Mouse (Mus musculus) heart, embryonic 16.5 days (tissue): ENCODE results near the gene Luzp1. TPM values are rescaled to one million over a fixed set of nuclear protein-coding genes. Genes with fewer than 3 reads are reported as not detected.

Source experiments
- ATAC-seq: fragments of 200-750 bp; cut with Nextera tagmentation; replicated peaks from 2 replicates; pipeline ENCODE4 v1.8.0; 2017; ENCODE audit warnings: moderate number of reproducible peaks; ENCODE audit not compliant: insufficient read depth, low FRiP score; ENCODE audit errors: extremely low read depth
- H3K27ac ChIP-seq: fragments of 300-500 bp; sonication (generic); 2 replicates; pipeline ENCODE4 v1.5.1; 2014; ENCODE audit warnings: mild to moderate bottlenecking, low read length, control low read depth, moderate library complexity
- H3K27me3 ChIP-seq: fragments of 300-500 bp; sonication (generic); 2 replicates; pipeline ENCODE4 v1.6.1; 2014; ENCODE audit warnings: low read length, mixed read lengths; ENCODE audit not compliant: control insufficient read depth, insufficient read depth
- H3K36me3 ChIP-seq: fragments of 300-500 bp; sonication (generic); 2 replicates; pipeline ENCODE4 v1.6.1; 2014; ENCODE audit not compliant: control insufficient read depth, insufficient read depth
- H3K4me1 ChIP-seq: fragments of 300-500 bp; sonication (generic); 2 replicates; pipeline ENCODE4 v1.6.1; 2014; ENCODE audit warnings: low read length, mixed read lengths; ENCODE audit not compliant: control insufficient read depth, insufficient read depth
- H3K4me2 ChIP-seq: fragments of 300-500 bp; sonication (generic); 2 replicates; pipeline ENCODE4 v1.6.1; 2014; ENCODE audit warnings: low read depth, mild to moderate bottlenecking, control low read depth, low read length
- H3K4me3 ChIP-seq: fragments of 300-500 bp; sonication (generic); 2 replicates; pipeline ENCODE4 v1.5.1; 2014; ENCODE audit warnings: mild to moderate bottlenecking, control low read depth, low read length
- H3K9ac ChIP-seq: fragments of 300-500 bp; sonication (generic); 2 replicates; pipeline ENCODE4 v1.6.1; 2014; ENCODE audit warnings: low read length, control low read depth
- H3K9me3 ChIP-seq: fragments of 300-500 bp; sonication (generic); replicated peaks from 2 replicates; pipeline ENCODE4 v1.6.1; 2016; ENCODE audit warnings: low read length; ENCODE audit not compliant: control insufficient read depth
- WGBS: fragments of 180-500 bp; shearing (Covaris S2); extraction: QIAGEN DNeasy Blood & Tissue Kit; methylation state at CpG from one replicate; pipeline ENCODE4 v1.1.7; 2014; 5-methylcytosine and 5-hydroxymethylcytosine counted together
- polyA plus RNA-seq: library from polyadenylated mRNA; unstranded; fragments of >200 nt; fragmentation: Nextera tagmentation; extraction: Ambion mirVana; gene quantifications from 2 replicates; pipeline ENCODE4 v1.2.1, GENCODE M21; 2015

Gene Luzp1
- polyA plus RNA-seq, 1 experiment from 2014 or later: 97.5 TPM

DNA sequence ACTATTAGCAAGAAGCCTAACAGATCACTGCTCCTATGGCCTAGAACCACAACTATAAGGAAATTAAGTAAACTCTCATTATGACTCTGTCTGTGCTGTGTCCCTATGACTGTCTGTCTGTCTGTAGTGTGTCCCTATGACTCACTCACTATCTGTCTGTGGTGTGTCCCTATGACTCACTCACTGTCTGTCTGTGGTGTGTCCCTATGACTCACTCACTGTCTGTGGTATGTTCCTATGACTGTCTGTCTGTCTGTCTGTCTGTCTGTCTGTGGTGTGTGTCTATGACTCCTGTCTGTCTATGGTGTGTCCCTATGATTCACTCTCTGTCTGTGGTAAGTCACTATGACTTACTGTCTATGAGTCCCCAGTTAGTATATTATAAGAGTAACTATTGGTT lies 100.4 kb downstream of the Luzp1 start:
- Histone ChIP-seq H3K4me3 (no peak overlapping the region), H3K9me3 (no peaks in the 10 kb centered on the region), H3K27ac (no peak overlapping the region), H3K27me3 (no peaks in the 10 kb centered on the region), H3K4me1 (peaks cover 6% of the 10 kb centered on the region), H3K4me2 (no peak overlapping the region), H3K9ac (no peak overlapping the region), H3K36me3 (peaks cover 29% of the 10 kb centered on the region)
- ATAC-seq: no peak

DNA sequence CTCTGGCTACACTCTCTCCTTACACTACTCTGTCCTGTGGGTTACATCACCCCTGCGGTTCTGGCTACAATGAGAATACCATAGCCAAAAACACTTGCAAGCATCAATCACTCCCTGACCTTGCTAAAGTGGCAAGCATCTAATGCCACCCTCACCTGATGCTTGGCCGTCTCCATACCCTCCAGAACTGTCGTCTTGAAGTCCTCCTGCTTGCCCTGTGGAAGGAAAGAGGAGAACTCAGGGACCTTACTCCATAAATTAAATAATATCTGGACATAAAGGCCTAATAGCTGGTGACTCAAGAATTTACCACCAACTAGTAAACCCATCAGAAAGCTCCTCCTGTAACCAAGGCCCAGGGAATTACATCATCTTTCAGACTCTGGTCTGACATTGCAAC lies 112.3 kb downstream of the Luzp1 start:
- Histone ChIP-seq H3K9ac (no peak overlapping the region), H3K27ac (no peak overlapping the region), H3K27me3 (no peaks in the 10 kb centered on the region), H3K36me3 (no peaks in the 10 kb centered on the region), H3K9me3 (no peaks in the 10 kb centered on the region), H3K4me3 (no peak overlapping the region), H3K4me2 (no peak overlapping the region), H3K4me1 (peaks cover 8% of the 10 kb centered on the region)
- WGBS: 83% methylated on average over 3 of the region's 3 CpGs
- ATAC-seq: no peak

GRCm38 (mm10) chr4:136587221-136587827 lies 117.8 kb downstream of the Luzp1 start:
- 0 out of 2 replicates have a peak, but pooled peaks cover 4% of the 10 kb centered on the region for H3K36me3 ChIP-seq
- WGBS: 85% methylated on average over 4 of the region's 4 CpGs
- H3K27ac ChIP-seq: no peak overlapping the region
- H3K4me2 ChIP-seq: no peak overlapping the region
- no peak overlapping the region for H3K4me3 ChIP-seq
- peaks cover 11% of the 10 kb centered on the region for H3K4me1 ChIP-seq
- ATAC-seq: no peak
- no peaks in the 10 kb centered on the region for H3K9me3 ChIP-seq
- no peak overlapping the region for H3K9ac ChIP-seq
- no peaks in the 10 kb centered on the region for H3K27me3 ChIP-seq

GRCm38 (mm10) chr4:136588003-136588402 lies 118.4 kb downstream of the Luzp1 start:
- H3K4me1 ChIP-seq: peaks cover 11% of the 10 kb centered on the region
- 0 out of 2 replicates have a peak, but pooled peaks cover 8% of the 10 kb centered on the region for H3K36me3 ChIP-seq
- H3K27ac ChIP-seq: no peak overlapping the region
- H3K27me3 ChIP-seq: no peaks in the 10 kb centered on the region
- H3K4me3 ChIP-seq: no peak overlapping the region
- H3K4me2 ChIP-seq: no peak overlapping the region
- no peak overlapping the region for H3K9ac ChIP-seq
- ATAC-seq: no peak
- H3K9me3 ChIP-seq: no peaks in the 10 kb centered on the region
- WGBS: 59% methylated on average over 4 of the region's 4 CpGs

DNA sequence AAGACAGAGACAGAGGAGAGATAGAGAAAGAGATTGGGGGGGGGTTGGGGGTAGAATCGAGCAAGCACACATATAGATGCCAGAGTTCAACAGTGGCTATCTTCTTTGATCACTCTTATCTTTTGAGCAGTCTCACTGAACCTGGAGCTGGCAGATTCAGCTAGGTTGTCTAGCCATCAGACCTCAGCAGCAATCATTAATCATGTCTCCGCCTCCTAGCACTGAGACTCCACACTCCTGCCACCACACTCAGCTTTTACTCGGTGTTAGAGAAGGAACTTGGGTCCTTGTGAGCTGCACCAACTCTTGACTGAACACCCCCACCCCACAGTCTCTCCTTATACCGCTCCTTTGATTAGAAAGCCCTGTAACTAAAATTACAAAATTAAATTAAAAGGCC lies 122.5 kb downstream of the Luzp1 start:
- ATAC-seq: no peak
- H3K27me3 ChIP-seq: no peaks in the 10 kb centered on the region

GRCm38 (mm10) chr4:136594006-136594405 lies 124.4 kb downstream of the Luzp1 start:
- Histone ChIP-seq H3K36me3 (0 out of 2 replicates have a peak, but pooled peaks cover 8% of the 10 kb centered on the region), H3K4me3 (no peak overlapping the region), H3K4me2 (no peak overlapping the region), H3K4me1 (peaks cover 9% of the 10 kb centered on the region; the same call in 1 of the 2 replicates), H3K27me3 (no peaks in the 10 kb centered on the region), H3K27ac (no peak overlapping the region), H3K9ac (no peak overlapping the region), H3K9me3 (no peaks in the 10 kb centered on the region)
- 86% methylated on average over 2 of the region's 2 CpGs for whole genome bisulfite sequencing
- no peak for ATAC-seq

More for the DNA sequence above, 122.5 kb downstream of the Luzp1 start:
- Histone ChIP-seq H3K9ac (no peak overlapping the region), H3K4me1 (peaks cover 15% of the 10 kb centered on the region), H3K36me3 (0 out of 2 replicates have a peak, but pooled peaks cover 8% of the 10 kb centered on the region), H3K4me3 (no peak overlapping the region), H3K27ac (no peak overlapping the region), H3K9me3 (no peaks in the 10 kb centered on the region), H3K4me2 (no peak overlapping the region)
- WGBS: 57% methylated on average over 4 of the region's 4 CpGs

DNA sequence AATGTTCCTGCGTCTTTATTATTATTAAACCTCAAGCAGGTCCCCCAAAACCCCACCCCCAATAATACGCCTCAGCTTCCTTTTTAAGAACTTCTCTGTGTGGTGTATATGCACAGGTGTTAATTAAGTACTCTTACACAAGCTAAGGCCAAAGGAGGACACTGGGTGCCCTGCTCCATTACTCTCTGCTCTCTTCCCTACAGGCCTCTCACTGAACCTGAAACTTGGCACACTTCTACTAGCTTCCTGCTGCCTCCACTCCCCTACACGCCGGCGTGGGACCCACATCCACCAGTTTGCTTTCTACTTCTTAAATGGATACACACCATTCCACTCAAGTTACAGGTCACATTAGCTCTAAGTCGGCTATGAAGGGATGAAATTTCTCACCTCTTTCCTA lies 125.7 kb downstream of the Luzp1 start:
- ATAC-seq: no peak
- H3K36me3 ChIP-seq: 0 out of 2 replicates have a peak, but pooled peaks cover 7% of the 10 kb centered on the region
- no peak overlapping the region for H3K27ac ChIP-seq
- WGBS: 76% methylated on average over 6 of the region's 6 CpGs
- no peak overlapping the region for H3K4me3 ChIP-seq
- H3K9ac ChIP-seq: no peak overlapping the region
- no peaks in the 10 kb centered on the region for H3K27me3 ChIP-seq
- H3K4me1 ChIP-seq: peaks cover 9% of the 10 kb centered on the region; the same call in 1 of the 2 replicates
- no peaks in the 10 kb centered on the region; the same call in 1 of the 2 replicates for H3K9me3 ChIP-seq
- H3K4me2 ChIP-seq: no peak overlapping the region

DNA sequence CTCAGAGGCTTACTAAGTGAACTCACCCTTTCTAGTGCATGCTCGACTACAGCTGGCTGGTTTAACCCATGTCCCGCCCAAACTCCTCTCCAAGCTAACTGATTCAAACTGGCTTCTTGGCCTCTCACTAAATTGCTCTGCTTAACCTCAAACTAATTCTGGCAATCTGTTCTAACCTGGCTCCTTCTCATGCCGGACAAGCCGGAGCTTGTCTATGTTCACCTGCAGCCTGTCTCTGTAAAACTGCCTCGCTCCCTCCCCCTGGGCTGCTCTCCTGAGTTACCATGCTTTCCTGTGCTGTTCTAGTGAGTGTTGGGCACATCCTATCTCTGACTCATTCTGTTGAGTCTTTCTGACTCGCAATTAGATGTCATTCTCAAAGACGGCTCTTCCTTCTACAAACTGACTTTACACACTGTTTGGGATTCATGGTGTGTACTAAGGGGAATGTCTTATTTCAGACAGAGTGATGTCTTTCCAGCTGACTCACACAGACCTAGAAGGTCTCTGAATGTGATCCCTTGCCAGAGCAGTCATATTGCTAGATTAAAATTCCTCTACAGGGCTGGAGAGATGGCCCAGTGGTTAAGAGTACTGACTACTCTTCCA lies 128.8 kb downstream of the Luzp1 start:
- Histone ChIP-seq H3K9ac (no peak overlapping the region), H3K4me1 (peaks cover 20% of the 10 kb centered on the region), H3K27me3 (no peaks in the 10 kb centered on the region), H3K36me3 (no peaks in the 10 kb centered on the region), H3K27ac (no peak overlapping the region), H3K9me3 (no peaks in the 10 kb centered on the region; the same call in 1 of the 2 replicates), H3K4me2 (no peak overlapping the region), H3K4me3 (no peak overlapping the region)
- no peak for ATAC-seq
- WGBS: 78% methylated on average over 7 of the region's 7 CpGs

- H3K9me3 ChIP-seq: no peaks in the 10 kb centered on the region; the same call in 1 of the 2 replicates
- peaks cover 17% of the 10 kb centered on the region for H3K4me1 ChIP-seq
- H3K27me3 ChIP-seq: no peaks in the 10 kb centered on the region
- no peak overlapping the region for H3K9ac ChIP-seq
- H3K36me3 ChIP-seq: no peaks in the 10 kb centered on the region
- no peak overlapping the region for H3K27ac ChIP-seq
- ATAC-seq: no peak
- no peak overlapping the region for H3K4me3 ChIP-seq
- no peak overlapping the region for H3K4me2 ChIP-seq
- WGBS: 94% methylated on average over 3 of the region's 3 CpGs
Measured at GRCm38 (mm10) chr4:136599869-136600268, 130.3 kb downstream of the Luzp1 start.
